Mouse (Mus musculus) cerebral cortex, adult 2 months (tissue): Measurements from ENCODE around the gene Htra3.

Experiments used
- WGBS: fragments of 180-500 bp; shearing (Covaris S2); methylation state at CpG from one replicate; pipeline ENCODE4 v1.1.7; 2018; 5-methylcytosine and 5-hydroxymethylcytosine counted together

Htra3 gene

DNA sequence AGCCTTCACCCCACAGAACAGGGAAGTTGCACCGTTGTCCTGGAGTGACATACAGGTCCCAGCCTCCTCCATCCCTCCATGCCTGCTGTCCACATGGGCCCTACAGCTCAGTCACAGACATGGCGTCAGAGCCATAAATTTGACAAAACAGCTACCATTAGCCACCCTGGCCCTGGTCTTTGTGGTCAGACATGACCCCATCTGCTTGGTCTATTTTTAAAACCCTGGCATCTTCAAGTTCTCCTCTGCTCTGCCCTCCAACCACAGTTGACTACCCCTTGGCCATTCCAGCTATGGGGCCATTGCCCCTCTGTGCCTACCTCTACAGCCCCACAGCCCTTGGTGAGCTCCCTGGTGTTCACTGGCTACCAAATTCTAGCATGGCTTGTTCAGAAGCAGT, 69.6 kb downstream of the Htra3 start:
- 92% methylated on average over 2 of the region's 2 CpGs for whole genome bisulfite sequencing

DNA sequence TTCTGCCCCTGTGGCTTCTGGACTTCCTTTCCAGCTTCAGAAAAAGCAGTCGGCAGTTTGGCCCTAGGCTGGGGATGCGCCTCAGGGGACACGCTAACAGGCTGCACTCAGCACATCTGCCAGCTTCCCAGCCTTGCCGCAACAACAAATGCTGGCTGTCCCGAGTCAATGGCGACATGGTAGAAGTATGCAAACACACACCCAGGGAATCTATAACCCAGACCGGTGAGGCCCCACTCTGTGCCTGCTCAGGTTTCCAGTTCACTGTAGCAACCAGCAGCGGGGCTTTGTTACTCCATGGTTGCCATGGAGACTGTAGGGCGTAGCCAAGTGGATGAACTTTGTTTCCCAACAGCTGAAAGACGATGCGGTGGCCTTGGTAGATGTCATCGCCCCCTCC, 70.2 kb downstream of the Htra3 start:
- 54% methylated on average over 12 of the region's 12 CpGs for WGBS

DNA sequence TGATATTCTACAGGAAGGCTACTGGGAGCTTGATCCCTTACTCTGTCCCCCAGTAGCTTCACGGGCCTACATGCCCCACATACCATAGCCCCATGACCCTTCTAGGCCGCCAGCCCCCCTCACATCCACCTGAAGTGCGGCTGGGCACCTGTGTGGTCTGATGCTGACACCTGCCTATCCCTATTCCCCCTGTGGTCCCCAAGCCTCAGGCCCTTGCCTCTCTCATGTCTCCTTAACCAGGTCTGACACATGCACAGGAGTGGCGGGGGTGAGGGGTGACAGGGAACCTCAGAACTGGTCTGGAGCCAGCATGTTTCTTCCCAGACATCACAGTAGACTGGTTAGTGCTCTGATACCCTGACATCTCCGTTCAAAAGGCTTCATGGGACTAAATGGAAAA, 71.0 kb downstream of the Htra3 start:
- 88% methylated on average over 5 of the region's 5 CpGs for WGBS

DNA sequence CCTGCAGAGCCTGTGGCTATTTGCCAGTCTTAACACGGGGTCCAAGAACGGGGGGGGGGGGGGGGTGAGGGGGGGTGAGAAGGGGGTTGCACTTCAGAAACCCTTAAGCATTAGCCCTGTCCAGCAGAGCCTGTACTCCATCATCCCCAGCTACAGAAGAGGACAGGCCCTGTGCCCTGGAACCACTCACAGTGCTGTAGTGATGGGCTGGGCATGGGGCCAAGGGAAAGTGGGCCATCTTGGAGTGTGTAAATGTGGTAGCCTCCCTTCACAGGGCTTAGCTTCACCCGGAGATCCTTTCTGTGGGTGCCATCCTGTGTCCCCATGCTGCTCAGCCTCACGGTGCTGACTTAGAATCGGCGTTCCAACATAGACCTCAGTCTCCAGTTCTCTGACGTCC, 71.8 kb downstream of the Htra3 start:
- 58% methylated on average over 7 of the region's 7 CpGs for WGBS

DNA sequence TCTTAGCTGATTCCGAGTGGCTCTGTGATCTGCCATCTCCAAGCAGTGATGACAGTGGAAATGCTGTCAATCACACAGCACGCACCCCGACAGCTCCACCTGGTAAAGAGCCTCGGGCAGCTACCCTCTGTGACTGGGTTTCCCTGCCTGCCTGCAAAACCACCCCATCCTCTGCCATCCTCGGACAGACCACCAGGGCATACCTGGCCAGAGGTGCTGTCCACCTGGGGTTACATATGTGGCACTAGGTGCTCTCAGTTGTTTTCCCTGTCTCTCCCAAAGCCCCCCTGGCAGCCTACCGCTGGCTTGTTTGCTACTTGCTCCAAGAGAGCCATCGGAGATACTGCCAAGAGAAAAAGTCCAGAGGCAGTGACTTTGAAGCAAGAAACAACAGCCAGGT, 72.8 kb downstream of the Htra3 start:
- WGBS, result 93% methylated on average over 7 of the region's 7 CpGs

DNA sequence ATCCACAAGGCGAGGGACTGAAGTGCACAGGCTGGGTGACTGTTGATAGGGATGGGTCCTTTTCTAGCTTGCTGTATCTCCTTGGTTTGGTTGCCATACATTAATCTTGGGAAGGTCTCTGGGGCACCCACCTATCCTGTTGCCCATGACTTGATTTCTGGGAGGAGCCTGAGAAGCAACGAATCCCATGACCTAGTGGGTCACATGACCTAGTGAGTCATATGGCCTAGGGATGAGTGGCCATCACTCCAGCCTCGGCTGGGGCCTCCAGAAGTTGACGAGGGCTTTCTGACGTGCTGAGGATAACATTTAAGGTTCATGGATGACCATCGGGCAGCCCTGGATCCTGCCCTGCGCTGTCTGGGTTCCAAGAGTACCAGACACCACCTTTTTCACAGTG, 74.2 kb downstream of the Htra3 start:
- WGBS, result 86% methylated on average over 7 of the region's 7 CpGs
